Mouse (Mus musculus) cerebellum, adult 2 months (tissue): Measurements from ENCODE around the gene Tmem56. TPM values are rescaled to one million over a fixed set of nuclear protein-coding genes. Genes with fewer than 3 reads are reported as not detected.

Experiments used
- DNase-seq, 2 experiments: peaks; one replicate each; pipeline ENCODE4 v3.0.0; 2021
- H3K27ac ChIP-seq: fragments of 200-500 bp; 2 replicates; pipeline ENCODE4 v1.5.1; 2012; ENCODE audit warnings: low read length, control low read depth, inconsistent platforms; ENCODE audit not compliant: insufficient read depth
- H3K27me3 ChIP-seq: fragments of 200-500 bp; 2 replicates; pipeline ENCODE4 v1.6.1; 2012; ENCODE audit warnings: inconsistent platforms, mild to moderate bottlenecking, low read length, moderate library complexity; ENCODE audit not compliant: control insufficient read depth, insufficient read depth
- H3K4me1 ChIP-seq: fragments of 200-500 bp; 2 replicates; pipeline ENCODE4 v1.6.1; 2011; ENCODE audit warnings: low read length; ENCODE audit not compliant: control insufficient read depth, insufficient read depth
- H3K4me3 ChIP-seq: fragments of 200-500 bp; replicated peaks from 2 replicates; pipeline ENCODE3; 2011; ENCODE audit warnings: mild to moderate bottlenecking, low read depth, low read length, control low read depth; ENCODE audit not compliant: insufficient read depth
- CTCF ChIP-seq: fragments of 200-500 bp; IDR thresholded peaks from 2 replicates; pipeline ENCODE4 v1.5.1; 2011; ENCODE audit warnings: low read depth, mild to moderate bottlenecking, control low read depth, low read length, moderate library complexity, borderline replicate concordance; ENCODE audit not compliant: insufficient read depth
- POLR2A ChIP-seq: fragments of 200-500 bp; IDR thresholded peaks from 2 replicates; pipeline ENCODE4 v1.6.1; 2011; ENCODE audit warnings: low read length, control low read depth, borderline replicate concordance; ENCODE audit not compliant: insufficient read depth
- WGBS: fragments of 180-500 bp; shearing (Covaris S2); methylation state at CpG from one replicate; pipeline ENCODE4 v1.1.7; 2018; 5-methylcytosine and 5-hydroxymethylcytosine counted together
- polyA plus RNA-seq: library from polyadenylated mRNA; depleted of rRNA; stranded (reverse); fragments of >200 nt; gene quantifications from 2 replicates; pipeline ENCODE4 v1.2.3, GENCODE M21; 2012

The Tmem56 gene
- polyA plus RNA-seq, 1 experiment, result 31.2 TPM

DNA sequence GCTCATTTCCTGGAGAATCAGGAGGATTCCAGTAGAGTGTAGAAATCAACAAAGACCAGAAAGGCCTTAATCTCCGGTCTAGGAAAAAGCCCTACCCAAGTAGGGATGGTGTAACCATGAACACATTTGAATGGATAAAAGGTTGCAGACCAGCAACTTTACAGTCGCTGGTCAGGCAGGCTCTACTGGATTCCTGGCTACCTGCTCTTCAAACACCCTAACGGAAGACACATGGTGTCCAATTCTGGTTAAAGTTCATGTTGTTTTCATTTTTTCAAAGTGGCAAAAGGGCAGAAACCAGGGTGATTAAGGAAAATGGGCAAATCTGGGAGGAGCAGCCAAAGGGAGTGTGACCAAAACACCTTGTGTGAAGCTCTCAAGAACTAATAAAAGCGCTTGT is 5.9 kb downstream of the Tmem56 start:
- Histone ChIP-seq H3K4me1 (peaks cover 6% of the 10 kb centered on the region), H3K4me3 (no peak overlapping the region), H3K27ac (no peak overlapping the region), H3K27me3 (no peaks in the 10 kb centered on the region)
- WGBS, result 78% methylated on average over 4 of the region's 4 CpGs
- no peak for DNase-seq
- TF ChIP-seq POLR2A, result no peak

DNA sequence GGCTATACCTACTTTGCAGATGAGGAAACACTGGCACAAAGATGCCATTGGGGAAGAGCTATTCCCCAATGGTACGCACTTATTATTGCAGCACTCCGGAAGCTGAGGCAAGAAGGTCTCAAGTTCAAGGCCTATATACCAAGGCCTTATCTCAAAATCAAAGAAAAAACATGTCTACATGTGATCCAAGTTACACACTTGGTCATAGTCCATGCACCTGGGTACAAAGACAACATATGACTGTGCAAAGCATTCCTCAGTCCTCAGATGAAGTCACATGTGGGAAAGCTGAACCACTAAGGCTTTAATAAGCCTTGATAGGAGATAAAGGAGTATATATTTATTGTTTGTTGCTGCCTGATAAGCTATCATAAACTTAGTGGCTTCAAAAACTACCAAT is 8.9 kb downstream of the Tmem56 start:
- H3K27me3 ChIP-seq, result no peaks in the 10 kb centered on the region
- H3K27ac ChIP-seq, result no peak overlapping the region
- H3K4me3 ChIP-seq, result no peak overlapping the region
- peaks cover 6% of the 10 kb centered on the region for H3K4me1 ChIP-seq
- no peak for DNase-seq
- 97% methylated on average over 2 of the region's 2 CpGs for WGBS
- TF ChIP-seq CTCF (no peak), POLR2A (no peak)

DNA sequence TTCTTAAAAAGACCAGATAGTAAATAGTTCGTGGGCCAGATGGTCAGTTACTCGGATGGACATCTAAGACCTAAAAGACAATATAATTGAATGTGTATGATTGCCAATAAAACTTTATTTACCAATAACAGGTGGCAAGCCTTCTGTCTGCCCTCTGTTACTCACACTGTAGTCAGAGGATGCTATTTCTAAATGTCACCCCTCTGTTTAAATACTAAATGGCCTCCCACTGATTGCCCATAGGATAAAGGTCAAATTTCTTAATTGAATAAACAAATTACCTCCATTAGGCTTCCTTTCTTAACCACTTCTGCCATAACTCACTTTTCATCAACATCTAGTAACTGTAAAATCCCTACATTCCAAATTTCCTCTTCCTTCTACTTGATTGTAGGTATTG is 10.3 kb downstream of the Tmem56 start:
- Histone ChIP-seq H3K4me3 (no peak overlapping the region), H3K27me3 (no peaks in the 10 kb centered on the region), H3K4me1 (peaks cover 3% of the 10 kb centered on the region), H3K27ac (no peak overlapping the region)
- TF ChIP-seq CTCF (no peak), POLR2A (no peak)
- DNase-seq, result no peak
- WGBS, result 51% methylated on average over 2 of the region's 2 CpGs

DNA sequence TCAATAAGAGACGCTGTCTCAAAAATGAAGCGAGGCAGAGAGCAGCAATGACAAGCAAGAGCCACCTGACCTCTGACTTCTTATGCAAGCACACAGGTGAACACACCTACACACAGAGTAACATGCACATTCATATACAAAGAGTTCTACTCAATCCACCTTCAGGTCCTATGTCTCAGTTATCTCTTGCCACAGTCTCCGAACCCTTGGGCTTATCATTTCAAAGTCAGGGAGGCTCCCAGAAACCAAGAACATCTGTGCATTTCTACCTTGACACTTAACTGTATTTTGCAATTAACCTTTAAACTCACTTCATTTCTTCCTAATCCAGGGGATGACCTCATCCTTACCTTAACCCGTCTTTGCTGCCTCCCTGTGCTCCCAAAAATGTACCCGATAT is 15.6 kb downstream of the Tmem56 start:
- no peaks in the 10 kb centered on the region for H3K27me3 ChIP-seq
- H3K4me3 ChIP-seq, result no peak overlapping the region
- H3K4me1 ChIP-seq, result no peaks in the 10 kb centered on the region
- no peak for DNase-seq
- 93% methylated on average over 5 of the region's 5 CpGs for WGBS
- TF ChIP-seq CTCF, result no peak
- no peak for TF ChIP-seq POLR2A
- H3K27ac ChIP-seq, result no peak overlapping the region

DNA sequence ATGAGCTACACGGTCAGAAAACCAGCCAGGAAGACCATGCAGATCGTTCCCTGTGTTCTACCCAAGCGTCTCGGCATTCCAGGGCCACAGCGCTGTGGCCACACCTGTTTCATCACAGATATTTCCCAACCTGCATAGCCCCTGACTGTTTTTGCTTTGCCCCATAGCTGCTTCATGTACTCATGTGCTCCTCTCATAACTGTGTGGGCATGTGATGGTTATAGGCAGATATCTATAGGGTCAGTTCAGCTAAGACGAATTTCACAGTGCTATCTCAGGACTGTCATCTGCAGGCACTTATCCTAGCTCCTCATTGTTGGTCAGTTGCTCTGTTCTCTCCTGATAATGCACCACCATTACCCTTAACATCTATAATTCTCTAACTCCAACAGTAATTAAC is 18.7 kb downstream of the Tmem56 start:
- no peaks in the 10 kb centered on the region for H3K27me3 ChIP-seq
- no peak overlapping the region for H3K4me3 ChIP-seq
- H3K4me1 ChIP-seq, result peaks cover 11% of the 10 kb centered on the region
- 81% methylated on average over 6 of the region's 6 CpGs for WGBS
- H3K27ac ChIP-seq, result no peak overlapping the region
- no peak for TF ChIP-seq CTCF
- TF ChIP-seq POLR2A, result no peak
- DNase-seq, result no peak

DNA sequence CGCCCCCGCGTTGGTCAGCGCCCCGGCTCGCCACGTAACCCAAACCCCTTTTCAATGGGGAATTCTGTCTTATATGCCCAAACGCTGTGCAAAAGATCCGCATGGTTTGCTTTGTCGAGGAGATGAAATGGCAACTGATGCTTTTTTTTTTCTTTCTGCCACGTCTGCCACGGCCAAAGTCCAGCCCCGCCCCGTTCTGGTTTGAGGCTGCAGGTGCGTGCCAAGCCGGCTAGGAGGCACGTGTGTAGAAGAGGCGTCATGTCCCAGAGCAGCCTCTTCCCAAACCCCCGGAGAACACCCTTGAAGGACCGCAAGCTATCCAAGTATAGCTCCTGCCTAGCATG is 19.7 kb downstream of the Tmem56 start:
- Histone ChIP-seq H3K4me1 (peaks cover 17% of the 10 kb centered on the region), H3K4me3 (peak overlapping the region; percentile 92), H3K27me3 (no peaks in the 10 kb centered on the region), H3K27ac (peak overlapping the region; percentile 94)
- under 1% methylated on average over 20 of the region's 20 CpGs for WGBS
- no peak for TF ChIP-seq CTCF
- TF ChIP-seq POLR2A, result 0 out of 2 replicates have a peak, but pooled peaks have one; percentile 3
- DNase-seq, result peak in 1 of 2 experiments; percentile 88

DNA sequence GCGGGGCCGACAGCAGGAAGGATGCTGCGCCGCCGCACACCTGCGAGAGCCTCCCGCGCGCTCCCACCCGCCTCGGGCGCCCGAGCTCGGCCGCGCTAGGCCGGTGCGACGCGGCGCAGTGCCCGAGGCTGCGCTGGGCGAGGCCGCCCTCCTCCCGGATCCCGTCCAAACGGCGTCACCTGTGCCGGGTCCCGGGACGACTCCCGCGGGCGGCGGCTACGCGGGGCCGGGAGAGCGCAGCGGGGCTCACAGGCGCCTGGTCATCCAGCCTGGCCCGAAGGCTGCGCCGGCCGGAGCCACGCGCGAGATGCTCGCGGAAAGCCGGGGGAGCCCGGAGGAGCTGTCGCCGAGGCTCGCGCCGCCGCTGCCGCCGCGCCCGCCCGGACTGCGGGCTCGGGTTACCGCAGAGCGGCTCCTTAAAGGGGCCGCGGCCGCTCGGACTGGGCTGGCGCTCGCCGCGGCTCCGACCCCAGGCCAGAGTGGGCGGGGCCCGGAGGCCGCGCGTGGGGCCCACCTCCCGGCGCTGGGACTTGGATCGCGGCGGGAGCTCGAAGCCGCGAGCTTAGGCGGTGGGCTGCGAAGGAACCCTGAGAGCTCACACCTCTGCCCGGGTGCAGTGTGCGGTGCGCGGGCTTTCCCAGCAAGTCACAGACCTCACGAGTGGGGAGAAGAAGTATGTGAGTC is 20.2 kb downstream of the Tmem56 start:
- peak; percentile 41; the same call in 1 of the 2 replicates for TF ChIP-seq POLR2A
- TF ChIP-seq CTCF, result no peak
- under 1% methylated on average over 90 of the region's 97 CpGs for WGBS
- H3K27me3 ChIP-seq, result no peaks in the 10 kb centered on the region
- peak; percentile 77 to 86 for DNase-seq
- H3K27ac ChIP-seq, result peak overlapping the region; percentile 94
- peaks cover 20% of the 10 kb centered on the region for H3K4me1 ChIP-seq
- peak overlapping the region; percentile 92 for H3K4me3 ChIP-seq

DNA sequence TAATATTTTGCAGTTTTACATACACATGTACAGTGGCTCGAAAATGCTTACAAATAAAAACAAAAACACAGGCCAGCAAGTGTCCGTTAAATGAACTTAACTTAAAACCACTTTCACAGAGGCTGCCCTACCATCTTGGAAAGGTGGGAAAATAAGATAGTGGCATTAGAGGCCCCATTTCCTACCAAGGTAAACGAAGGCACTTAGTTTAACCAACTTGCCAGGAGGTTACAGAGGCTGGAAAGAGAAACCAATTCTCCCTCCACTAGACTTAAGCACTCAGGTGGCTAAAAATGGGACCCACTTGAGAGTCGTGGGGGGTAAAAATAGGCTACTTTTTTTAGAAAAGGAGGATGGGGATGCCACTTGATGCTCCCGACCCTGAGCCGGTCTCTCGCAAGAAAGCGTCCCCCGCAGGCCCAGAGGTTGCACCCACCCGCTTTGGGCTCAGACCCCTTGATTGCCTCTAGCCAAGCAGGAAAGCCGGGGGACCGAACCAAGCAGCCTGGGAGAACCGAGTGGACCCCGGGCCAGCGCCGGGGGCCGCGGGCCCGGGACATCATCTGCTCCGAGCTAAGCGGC is 20.9 kb downstream of the Tmem56 start:
- TF ChIP-seq CTCF, result no peak
- no peak for TF ChIP-seq POLR2A
- Histone ChIP-seq H3K4me1 (peaks cover 23% of the 10 kb centered on the region), H3K27me3 (no peaks in the 10 kb centered on the region), H3K27ac (peak overlapping the region; percentile 94), H3K4me3 (peak overlapping the region; percentile 92)
- WGBS, result 8% methylated on average over 21 of the region's 21 CpGs
- no peak for DNase-seq
